Mouse (Mus musculus) adrenal gland, adult 18-20 months (tissue): Measurements from ENCODE around the gene N4bp2l2. TPM values are rescaled to one million over a fixed set of nuclear protein-coding genes. Genes with fewer than 3 reads are reported as not detected.
A peak's percentile ranks its signal among the peaks of the same experiment; 100 is the strongest.

Source experiments
- DNase-seq, 2 experiments: peaks; one replicate each; pipeline ENCODE4 v3.0.0; 2021 to 2022; ENCODE audit warnings: low spot score in 2 of 2
- total RNA-seq, 2 experiments: library from RNA; stranded (reverse); gene quantifications; 1 replicate in 1 of 2; 2 replicates in 1 of 2; pipeline ENCODE4 v1.2.3; 2021

Gene N4bp2l2
- total RNA-seq, 2 experiments from 2014 or later, result 69.6 to 88.7 TPM

DNA sequence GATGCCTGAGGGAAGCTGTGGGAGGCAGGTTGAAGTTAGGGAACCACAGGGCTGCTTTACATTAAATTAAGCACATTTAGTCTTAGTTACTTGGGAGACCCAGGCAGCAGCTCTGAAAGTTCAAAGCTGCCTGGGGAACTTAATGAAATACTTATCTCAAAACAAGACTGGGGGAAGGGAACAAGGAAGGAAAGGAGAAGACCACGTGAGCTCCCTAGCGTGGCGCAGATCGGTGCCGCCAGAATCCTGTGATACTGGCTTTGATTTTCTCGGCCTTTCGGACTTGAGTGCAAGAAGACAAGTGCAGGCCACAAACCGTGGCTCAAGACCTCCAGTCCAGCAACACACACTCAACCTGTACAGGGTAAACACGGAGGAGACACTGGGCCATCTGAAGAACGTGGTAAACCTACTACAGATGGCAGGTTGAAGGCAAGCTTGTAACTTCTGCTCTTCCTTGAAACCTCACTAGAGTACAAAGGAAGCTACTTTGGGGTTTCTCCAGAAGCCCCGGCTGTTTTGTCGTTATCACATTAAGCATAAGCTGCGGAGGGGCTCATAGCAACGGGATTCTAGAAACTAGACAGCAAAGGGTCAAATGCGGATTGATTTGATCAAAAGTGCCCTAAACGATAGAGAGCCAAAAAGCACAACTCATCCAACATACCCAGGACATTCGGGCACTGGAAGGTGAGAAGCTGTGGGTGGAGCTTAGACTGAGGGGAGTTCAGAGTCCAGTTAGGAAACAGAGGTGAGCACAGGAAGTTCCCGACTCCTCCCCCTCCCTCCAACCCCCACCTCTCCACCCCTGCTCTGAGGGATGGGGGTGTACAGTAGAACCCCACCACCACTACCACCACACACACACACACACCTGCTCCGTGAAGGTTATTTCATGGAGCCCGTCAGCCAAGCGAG is 67.5 kb downstream of the N4bp2l2 start:
- no peak for DNase-seq

DNA sequence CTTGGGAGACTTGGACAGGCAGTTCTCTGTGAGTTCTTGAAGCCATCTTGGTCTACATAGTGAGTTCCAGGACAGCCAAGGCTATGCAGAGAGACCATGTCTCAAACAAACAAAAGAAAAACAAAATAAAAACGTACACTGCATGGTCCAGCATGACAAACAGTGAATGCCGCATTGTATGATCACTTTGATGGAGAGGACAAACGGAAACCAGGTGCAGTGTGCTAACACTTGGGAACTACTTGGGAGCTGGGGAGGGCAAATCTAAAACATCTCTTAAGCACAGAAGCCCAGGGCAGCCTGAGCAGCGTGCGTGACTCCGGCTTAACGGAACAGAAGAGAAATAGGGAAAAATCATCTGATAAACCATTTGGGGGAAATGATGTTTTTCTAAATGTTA is 68.9 kb downstream of the N4bp2l2 start, which contains the start of gene N4bp2l1:
N4bp2l1 (minus strand) TSS at position 101 of the 400 bp plus-strand sequence.
- DNase-seq, result no peak

DNA sequence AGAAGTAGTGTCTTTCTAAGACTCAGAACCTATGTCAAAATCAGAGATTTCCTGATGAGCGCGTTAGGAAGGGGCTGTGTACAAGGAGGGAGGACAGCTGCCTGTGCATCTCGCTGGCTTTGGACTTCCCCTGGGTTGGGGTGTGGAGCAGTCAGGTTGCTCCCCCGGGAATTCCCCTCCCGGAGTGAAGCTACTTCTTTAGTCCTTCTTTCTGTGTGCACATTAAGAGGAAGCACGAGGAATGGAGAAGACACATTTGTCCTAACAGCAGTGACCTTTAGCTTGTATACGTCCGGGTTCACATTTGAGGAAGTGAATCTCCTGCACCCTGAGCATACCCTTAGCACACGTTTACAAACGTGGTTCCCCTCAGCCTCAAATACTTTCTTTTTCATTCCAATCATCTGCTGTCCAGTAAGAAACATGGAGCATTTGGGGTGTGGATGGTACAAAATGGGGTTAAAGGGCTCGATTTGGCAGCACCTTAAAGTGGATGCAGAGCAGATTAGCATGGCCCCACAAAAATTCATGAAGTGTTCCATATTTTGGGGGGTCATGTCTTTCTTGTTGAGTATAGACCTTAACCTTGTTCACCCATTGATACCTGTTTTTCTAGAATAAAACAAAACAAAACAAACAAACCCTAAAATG is 70.5 kb downstream of the N4bp2l2 start:
- no peak for DNase-seq

DNA sequence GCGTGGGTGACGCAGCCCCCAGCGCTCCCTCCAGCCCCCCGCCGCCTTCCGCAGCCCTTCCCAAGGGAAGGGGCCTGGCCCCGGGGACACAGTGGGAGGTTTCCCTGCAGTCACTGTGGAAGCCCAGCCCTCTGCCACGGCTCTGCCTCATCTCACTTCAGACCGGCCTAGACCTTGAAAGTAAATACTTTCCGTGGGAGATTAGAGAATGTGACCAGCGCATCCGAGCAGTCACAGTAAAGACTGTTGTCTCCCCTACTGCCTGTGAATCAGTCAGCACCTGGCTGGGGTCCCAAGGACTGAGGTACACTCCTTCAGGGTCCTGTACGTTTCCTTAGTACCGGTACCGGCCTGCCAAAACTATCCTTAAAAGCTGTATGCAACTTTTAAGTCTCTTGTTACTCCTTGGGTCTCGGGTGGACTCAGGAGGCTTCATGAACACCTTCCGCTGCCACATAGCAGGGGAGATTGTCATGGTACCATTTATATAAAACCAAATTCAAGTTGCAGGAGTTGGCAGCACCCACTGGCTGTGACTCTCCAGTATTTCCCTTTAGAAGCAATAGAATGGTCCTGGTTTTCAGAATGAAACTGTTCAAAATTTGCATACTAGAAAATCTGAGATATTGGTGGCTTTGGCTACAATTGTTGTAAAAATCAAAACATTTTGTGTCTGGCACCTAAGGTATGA is 71.2 kb downstream of the N4bp2l2 start:
- DNase-seq, result peak in 1 of 2 experiments; percentile 71

DNA sequence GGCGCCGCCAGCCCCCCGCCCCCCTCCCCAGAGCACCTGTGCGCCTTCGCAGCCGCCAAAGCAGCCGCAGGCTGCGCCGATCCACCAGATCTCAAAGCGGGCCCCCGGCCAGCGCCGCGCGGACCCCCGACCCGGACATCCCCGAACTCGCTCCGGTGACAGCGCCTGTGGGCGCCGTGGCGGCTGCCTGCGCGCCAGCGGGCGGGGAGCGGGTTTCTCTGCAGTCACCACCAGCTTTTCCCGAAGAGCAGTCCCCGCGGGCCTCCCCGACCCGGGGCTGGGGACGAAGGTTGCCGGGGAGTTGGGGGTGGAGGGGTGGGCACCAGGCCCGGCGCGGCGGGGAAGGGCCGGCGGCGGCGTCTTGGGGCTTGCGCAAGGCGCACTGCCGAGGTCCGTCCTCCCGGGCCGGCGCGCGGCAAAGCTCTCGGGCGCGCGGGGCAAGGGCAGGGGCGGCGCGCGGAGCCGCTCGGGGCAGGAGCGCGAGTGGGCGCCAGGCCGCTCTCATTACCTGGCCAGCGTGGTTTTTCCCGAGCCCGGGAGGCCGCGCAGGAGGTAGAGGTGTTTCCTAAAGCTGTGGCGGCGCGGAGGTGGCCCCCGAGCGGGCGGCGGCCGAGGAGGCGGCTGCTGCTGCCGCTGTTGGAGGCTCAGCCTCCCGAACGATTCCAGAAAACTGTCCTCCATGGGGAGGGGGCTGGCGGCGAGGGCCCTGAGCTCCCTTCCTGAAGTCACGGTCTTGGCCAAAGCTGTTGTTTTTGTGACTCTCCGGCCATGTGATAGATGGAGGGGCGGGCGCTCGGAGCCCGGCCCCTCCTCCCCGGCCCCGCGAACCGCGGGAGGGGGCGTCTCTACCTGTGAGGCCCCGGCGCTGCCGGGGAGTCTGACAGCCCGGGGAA is 72.0 kb downstream of the N4bp2l2 start:
- peak; percentile 59 to 65 for DNase-seq

DNA sequence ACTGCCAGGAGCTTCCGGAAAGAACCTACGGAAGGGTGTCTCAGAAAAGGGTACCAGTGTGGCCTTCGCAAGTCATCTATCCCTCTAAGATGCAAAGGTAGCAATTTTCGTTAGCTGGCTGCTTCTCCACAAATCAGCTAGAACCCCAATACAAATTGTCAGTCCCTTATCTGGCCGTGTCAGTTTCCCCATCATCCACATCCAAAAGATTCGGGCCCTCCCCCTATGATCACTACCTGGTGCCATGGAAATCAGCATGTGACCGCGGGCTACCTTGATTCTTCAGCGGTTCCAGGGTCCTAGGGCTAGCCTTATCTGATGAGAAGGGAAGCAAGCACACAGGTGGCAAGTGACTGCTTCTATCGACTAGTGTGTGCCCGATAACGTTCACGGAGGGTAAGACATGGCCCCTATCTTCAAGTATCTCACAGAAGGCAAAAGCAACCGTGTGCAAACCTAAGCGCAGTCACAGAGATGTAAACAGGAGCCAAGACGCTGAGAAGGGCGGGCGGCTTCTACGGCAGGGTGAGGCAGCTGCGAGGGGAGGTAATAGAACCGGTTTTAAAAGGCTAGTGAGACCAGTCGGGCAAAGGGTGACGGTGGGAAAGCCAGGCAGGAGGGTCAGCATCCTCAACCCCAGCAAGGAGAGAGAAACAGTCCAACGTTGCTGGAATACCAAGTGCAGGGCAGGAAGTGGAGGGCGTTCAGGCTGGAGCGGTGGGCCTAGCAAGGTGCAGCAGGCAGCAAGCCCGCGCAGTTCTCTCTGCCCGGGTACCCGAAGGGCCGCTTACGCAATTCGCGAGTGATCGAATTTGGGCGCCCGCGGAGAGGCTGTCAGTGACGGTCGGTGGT is 72.9 kb downstream of the N4bp2l2 start:
- DNase-seq, result peak; percentile 47 to 55

DNA sequence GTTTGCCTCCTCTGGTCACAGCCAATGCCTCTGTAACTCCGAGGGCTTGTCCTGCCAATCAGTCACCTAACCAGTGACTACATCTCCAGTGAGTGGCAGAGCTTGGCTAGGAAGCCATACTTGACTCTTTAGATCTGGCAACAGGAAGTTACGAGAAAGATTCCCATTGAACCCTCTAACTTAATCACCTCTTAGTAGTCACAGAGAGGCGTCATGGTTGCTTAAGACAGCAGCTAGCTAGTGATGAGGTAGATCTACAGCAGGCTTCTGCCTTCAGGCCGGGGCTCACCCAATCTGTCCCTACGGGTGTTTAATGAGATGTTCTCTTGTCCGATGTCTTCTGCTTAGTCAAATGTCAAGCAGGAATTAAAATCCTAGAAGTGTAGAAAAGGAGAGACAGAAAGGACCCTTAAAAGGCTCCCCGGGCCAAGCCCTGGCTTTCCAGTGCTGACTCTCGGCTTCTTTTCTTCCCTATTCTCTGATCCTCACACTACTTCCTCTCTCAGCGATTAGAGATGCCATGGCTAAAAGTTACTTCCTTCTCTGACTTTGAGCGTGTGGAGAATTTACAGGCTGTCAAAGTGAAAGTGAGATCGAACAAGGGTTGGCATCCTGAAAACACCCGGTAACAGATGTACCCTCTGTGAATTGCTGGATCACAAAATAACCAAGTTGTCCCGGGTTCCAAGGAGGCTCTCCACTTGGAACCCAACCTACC is 73.6 kb downstream of the N4bp2l2 start:
- no peak for DNase-seq

DNA sequence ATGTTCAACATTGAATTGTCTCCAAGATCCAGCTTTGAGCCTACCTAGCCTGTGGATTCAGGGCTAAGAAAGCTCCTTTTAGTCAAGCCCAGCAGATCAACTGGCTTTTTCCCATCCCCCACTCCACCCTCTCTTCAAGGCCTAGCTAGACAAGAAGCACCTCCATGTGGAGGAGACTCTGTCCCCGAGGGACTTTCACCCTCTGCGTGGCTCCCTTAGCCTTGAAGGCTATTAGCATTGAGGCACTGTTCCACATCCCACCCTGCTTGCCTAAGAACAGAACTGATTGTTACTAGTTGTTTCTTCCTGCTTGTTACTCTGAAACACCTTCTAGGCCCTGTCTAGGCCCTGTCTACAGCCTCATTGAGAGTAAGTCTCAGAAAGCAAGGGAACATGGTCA is 76.0 kb downstream of the N4bp2l2 start:
- DNase-seq, result no peak

DNA sequence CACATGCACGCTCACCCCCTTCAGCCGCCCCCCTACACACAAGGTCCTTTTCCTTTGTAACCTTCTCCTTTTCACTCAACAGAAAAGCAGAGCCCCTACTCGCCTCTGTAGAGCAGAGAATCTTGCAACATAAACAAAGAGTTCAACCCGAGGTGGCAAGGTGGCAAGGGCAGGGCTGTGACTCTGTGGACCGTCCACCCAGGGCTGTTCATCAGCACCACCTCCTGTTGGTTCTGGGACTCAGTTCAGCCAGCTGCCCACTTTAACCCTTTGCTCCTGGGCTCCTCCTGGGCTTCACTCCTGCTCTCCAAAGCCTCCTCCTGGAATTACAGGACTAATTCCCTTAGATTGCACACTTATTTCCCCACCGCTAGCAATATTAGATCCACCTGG is 81.7 kb downstream of the N4bp2l2 start:
- no peak for DNase-seq

DNA sequence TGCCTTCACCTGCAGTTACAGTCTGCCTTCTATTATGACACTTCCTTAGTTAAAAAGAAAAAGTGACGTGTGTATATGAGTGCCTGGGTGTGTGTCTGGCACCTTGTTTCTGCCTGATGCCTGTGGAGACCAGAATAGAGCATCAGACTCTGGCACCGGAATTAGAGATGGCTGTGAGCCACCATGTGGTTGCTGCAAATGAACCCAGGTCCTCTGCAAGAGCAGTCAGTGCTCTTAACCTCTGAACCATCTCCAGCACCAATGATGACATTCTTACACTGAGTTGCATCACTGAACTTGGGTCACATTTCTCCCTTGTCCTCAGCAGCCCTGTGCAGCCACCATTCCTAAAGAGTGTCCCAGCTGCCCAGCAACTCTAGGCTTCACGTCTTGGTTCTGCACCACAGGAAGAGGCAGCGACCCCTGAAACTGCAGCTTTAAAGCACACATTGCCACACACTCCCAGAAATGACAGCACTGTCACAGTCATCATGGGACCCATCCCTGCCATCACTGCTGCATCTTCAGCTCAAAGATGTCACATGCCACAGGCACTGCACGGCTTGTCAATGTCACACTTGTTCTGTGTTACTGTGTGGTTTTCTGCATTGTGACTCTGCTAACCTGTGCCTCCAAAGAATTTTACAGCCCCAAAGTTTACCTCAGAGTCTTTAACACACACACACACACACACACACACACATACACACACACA is 82.2 kb downstream of the N4bp2l2 start:
- peak in 1 of 2 experiments; percentile 39 for DNase-seq

DNA sequence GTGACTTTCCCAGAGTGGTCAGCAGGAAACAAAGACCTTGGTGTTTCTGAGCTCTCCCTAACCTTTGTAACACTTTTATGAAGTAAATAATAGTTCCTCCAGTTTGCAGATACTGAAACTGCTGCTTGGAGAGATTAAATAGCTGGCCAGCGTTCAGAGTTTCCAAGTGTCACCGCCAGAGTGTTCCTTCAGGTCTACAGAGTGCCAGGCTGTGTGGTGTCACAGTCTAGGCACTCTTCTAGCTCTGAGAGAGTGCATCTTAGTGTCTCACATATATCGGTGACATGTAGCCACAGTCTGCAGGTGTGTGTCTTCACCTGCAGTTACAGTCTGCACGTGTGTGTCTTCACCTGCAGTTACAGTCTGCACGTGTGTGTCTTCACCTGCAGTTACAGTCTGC is 82.8 kb downstream of the N4bp2l2 start:
- DNase-seq, result no peak

DNA sequence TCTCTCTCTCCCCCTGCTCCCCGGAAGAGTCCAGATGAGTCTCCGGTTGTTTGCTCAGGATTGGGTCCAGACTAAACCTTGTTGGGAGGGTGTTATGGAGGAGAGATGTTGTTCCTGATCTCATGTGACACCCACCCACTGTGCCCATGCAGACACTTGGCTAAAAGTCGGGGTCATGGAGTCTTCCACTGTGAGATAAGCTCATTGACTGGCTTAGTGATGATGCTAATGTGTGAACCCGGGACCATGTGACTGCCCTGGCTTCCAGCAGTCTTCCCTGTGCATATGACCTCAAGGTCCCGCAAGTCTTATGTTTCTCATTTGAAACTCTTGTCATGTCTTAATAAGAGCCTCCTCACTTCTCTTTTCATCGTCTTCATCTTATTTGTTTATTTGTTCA is 84.8 kb downstream of the N4bp2l2 start:
- no peak for DNase-seq

DNA sequence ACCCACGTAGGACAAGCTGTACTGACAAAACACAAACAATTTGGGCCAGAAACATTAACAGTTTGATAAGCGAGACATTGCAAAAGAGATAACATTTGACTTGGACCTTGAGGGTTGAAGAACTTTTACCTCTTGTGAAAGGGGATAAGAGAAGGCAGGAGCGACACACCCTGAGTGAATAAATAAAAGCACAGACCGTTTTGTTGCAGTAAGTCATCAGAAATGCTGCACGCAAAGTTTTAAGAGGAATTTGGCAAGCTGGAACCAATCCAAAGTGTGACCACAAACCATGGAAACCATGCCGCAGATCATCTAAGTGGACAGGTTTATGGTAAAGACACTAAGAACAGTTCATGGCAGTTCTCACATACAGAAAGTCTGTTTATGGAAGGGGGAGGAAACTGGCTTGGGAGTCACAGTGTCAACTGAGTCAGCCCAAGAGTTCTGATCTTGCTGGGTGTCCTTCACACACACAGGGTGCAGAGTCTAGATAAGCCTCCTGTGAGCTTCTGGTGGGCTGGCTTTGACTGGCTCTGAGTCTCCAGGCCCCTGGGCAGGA is 87.3 kb downstream of the N4bp2l2 start:
- no peak for DNase-seq

DNA sequence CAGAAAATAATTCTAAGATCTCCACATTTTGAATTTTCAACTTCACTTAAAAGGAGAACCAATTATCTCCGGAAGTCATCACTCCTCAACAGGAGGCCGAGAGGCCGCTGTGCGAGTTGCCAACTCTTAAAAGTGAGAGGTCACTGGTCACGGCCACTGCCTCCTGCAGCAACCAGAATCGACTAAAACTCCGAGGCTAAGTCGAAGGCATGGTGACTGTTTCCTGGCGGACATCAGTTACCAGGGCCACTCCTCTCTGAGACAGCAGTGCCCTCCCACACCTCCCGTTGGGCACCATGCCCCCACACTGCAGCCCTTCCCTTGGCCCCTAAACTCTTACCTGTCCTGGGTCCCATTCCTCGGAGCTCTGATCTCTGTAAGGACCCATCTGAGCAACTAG is 89.2 kb downstream of the N4bp2l2 start:
- no peak for DNase-seq

DNA sequence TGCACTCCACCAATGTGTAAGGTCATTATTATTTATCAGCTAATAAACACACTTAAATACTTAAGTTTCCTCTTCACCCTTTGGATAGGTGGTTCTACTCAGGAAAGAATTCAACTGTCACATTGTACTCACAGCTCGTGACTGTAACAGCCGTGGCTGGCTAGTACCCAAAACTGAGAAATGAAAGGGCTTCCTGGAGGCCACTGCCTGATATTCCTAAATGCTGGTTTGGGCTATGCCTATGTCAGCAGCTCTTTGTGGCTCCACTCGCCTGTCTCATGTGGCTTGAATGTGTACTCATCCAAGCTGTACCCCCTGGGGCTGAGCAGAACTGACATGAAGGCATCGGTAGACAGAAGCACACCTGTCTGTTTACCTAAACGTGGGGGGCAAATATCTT is 91.1 kb downstream of the N4bp2l2 start:
- no peak for DNase-seq

DNA sequence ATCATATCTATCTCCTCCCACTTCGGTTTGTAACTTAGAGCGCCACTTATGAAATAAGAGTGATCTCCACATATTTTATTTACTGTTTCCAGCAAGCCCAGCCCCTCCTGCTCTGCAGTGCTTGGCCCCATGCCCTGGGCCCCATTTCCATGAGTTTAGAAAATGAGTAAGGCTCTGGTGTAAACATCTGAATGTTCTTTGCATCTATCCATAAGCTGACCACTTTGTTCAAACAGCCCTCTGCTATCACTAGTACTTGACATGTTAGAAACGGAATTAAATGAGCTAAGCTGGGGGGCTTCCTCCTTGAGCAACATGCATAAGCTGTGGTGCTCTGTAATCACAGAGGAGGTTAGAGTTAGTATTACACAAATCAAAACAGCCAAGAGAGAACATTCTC is 91.6 kb downstream of the N4bp2l2 start:
- no peak for DNase-seq

DNA sequence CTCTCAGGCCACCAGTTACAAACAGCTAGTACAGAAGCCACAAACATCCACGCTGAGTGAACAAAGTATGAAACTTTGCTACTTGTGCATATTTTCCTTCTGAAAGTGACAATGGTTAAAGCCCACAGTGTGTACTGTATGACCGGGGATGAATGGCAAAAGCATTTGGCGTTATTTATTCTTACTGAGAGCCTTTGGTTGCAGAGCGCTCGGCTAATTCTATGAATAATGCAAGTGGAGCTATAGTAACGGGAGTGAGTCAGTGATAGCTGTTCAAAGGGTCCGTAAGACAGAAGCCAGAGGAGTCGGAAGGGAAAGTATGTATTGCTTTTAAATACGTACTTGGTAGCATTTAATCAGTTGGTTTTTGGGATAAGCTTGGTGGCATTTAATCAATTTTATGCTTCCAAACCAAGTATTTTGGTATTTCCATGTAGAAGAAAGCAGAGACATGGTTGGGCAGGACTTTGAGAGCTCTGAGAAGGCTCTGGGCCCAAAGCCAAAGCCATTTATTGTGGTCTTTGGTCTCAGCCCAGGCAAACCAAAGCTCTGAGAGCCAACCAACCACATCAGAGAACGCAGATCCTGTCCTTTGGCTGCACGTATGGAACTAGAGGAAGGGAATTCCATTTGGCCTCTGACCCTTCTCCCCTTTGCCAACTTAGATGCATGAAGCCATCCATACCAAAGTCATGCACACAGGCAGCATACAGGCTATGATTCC is 95.3 kb downstream of the N4bp2l2 start:
- no peak for DNase-seq

DNA sequence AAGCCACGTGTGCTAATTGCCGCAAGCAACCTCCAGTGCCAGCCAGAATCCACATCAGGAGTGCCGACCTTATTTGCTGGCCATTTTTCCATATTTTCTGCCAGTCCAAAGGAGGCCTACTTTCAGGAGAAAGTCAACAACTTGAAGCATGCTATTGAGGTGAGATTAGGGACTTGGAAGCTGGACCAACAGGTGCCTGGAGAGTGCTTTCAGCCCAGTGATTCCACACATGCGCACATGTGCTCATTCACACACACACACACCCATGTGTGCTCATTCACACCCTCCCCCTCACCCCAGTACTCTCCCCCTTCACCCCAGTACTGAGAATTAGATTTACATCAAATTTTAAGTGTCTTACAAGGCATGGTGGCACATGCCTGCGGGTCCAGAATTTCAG is 99.0 kb downstream of the N4bp2l2 start:
- DNase-seq, result no peak
